Mouse (Mus musculus) right cerebral cortex, postnatal 4 days (tissue): ENCODE results near the gene Spi1.

Experiments used
- DNase-seq: peaks from one replicate; pipeline ENCODE4 v3.0.0-alpha.2; 2022

Gene Spi1

DNA sequence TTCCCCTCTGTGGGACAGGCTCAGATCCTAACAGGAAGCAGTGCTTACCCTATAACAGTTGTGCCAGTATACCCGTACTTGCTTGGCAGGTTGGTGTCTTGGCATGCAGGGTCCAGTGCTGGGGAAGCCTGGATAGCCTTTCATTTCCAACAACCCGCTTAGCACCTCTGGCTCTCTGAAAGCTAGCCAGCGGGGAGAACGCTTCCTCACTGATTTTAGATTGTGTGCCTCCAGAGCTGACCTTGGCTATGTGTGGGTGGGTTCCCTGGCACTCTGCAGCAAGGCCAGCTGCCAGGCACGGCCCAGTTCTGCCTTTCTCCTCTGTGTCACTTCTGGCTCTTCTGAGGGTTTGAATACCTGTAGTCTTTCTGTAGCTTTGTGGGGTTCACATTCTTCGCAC, 47.9 kb downstream of the Spi1 start:
- no peak for DNase-seq

DNA sequence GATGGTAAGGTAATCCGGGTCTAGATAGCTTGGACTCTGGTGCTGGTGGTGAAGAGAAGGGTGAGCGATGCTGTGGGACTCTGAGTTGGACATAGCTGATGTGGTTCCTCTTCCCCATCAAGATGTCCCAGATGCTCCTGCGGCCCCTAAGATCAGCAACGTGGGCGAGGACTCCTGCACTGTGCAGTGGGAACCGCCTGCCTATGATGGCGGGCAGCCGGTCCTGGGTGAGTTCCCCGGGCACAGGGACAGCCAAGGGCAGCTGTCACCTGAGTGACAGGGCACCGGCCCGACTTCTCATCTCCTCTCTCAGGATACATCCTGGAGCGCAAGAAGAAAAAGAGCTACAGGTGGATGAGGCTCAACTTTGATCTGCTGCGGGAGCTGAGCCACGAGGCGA, 49.1 kb downstream of the Spi1 start:
- no peak for DNase-seq

GRCm38 (mm10) chr2:91132035-91132434, 49.8 kb downstream of the Spi1 start:
- no peak for DNase-seq

DNA sequence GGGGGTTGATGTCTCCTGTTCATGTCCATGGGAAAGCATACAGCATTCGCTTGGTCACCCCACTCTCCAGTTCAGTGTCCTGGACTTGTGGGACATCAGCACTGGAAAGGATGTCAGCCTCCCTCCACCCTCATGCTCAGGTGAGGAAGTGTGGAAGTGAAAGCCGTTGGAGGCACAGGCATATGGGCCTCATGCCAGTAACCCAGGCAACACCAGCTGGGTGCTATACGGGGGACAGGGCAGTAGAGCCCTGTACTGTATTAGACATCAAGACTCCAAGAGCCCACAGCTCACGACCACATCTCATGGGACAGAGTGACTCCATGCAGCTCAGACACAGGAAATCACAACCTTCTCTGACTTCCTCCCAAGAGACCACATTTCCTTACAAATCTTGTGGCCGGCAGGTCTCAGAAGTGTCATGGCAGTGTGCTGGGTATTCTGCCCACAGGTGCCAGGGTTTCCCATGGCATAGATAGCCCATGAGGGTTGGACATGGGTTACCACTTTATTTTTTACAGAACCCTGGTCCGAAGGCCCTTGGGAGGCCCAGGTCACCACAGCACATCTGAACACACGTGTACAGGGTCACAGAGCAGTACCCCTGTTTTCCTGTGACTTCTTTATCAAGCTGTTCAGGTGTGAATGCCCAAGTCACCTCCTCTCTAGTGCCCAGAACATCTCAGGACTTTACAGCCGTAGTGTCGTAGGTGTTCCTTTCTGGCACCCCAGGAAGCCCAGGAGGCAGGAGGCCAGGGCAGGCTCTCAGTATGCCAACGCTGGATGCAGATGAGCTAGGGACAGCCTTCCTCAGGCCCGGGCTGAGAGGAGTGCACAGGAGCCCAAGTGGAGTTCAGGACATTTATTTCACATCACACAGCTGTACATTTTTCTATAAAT, 54.6 kb downstream of the Spi1 start:
- DNase-seq = no peak

- no peak for DNase-seq
Measured at GRCm38 (mm10) chr2:91137481-91137880, 55.3 kb downstream of the Spi1 start.

GRCm38 (mm10) chr2:91139311-91139710, 57.1 kb downstream of the Spi1 start:
- no peak for DNase-seq

DNA sequence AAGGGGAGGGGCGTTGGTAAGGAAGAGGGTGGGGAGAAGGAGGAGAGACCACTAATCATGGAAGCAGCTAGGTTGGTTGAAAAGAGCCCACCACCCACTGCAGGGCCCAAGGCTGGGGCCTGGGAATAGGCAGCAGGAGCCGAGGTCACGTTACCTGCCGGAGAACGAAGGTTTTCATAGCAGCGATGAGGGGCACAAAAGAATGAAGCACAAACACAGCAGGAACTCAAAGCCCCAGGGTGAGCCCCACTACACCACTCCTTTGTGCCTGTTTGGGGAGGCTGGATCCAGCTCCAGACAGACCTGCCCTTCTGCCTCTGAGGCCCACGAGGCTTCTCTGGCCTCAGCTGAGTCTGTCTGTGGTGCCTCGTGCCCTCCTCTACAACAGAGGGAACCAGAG, 57.6 kb downstream of the Spi1 start:
- no peak for DNase-seq

DNA sequence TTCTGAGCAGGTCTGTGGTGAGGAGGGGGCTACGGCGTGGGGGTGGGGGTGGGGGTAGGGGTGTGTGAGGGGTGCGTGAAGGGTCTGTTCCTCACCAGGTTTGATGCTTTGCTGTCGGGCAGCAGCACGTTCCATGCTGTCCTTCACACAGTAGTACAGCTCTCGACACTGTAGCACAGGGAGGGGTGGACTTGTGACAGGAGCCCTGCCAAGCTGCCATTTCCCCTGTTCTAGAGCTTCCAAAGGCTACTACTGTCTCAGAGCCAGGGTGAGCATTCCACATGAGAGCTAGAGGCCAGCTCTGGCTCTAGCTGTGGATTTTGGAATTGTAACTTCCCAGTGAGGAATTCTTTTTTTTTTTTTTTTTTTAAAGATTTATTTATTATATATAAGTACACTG, 60.7 kb downstream of the Spi1 start:
- no peak for DNase-seq

DNA sequence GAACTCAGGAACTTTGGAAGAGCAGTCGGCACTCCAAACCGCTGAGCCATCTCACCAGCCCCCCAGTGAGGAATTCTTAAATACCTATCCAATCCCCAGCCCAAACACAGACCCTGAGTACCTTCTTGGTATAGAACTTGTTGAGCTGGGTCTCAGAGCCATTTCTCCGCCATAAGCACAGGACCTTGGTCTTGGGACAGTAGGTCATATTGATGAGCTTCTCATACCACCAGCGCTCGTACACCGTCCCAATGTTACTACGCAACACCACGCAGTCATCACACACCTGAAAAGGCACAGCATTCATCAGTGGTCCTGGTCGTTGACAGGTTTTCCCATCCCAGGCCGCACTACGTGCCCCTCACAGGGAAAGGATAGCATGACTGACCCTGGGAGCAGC, 61.2 kb downstream of the Spi1 start:
- no peak for DNase-seq

GRCm38 (mm10) chr2:91148101-91148500, 65.9 kb downstream of the Spi1 start:
- no peak for DNase-seq

- DNase-seq = no peak
Measured at GRCm38 (mm10) chr2:91151331-91151730, 69.1 kb downstream of the Spi1 start.

DNA sequence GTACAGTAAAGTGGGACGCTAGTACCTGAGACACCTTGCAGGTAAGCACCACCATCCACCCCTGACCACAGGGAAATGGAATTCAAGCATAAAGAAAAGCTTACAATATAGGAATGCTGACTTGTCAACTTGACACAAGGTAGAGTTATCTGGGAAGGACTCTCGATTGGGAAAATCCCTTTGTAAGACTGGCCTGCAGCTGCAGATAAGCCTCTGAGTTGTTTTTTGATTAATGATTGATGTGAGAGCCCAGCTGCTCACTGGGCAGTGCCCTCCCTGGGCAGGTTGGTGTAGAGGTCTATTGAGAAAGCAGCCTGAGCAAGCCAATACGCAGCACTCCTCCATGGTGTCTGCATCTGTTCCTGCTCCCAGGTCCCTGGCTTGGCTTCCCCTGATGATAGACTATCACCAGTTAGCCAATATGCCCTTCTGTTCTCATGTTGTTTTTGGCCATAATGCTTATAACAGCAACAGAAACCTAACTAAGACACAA, 70.7 kb downstream of the Spi1 start:
- DNase-seq = no peak

DNA sequence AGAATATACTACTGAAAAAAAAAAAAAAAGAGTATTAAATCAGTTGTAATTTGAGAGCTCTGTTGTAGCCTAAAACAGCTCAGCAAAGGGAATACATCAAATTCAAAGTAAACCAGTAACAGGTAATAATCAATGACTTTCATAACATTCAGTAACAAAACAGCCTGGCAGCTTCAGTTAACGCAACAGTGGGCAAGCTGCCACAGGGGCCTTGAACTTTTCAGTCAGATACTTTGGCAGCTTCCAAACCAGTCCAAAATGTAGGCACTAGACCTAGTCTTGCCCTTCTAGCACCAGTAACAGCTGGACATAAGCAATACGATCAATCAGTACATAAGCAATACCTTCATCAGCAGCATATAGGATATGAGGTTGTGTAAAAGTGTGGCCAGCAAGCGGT, 71.9 kb downstream of the Spi1 start:
- DNase-seq = no peak

GRCm38 (mm10) chr2:91157002-91157752, 75.0 kb downstream of the Spi1 start:
- DNase-seq = no peak

- no peak for DNase-seq
Measured at GRCm38 (mm10) chr2:91160591-91160990, 78.4 kb downstream of the Spi1 start.

DNA sequence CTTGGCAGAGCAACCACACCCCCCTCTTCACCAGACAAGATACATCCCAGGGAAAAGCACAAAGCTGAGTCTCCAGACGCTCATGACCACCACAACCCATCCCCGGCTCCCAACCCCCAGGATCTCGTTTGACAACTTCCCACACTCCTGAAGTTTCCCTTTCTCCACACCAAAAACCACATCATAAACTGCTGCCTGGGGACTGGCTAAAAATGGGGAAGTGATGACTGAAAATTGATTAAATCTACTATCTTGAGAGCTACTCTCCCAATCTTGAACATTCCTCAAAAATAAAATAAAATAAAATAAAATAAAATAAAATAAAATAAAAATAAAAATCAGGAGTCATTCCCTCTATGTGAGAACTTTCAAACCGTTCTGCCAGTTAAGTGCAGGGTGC, 80.8 kb downstream of the Spi1 start:
- DNase-seq = no peak

- DNase-seq = no peak
Measured at GRCm38 (mm10) chr2:91163532-91163931, 81.3 kb downstream of the Spi1 start.

DNA sequence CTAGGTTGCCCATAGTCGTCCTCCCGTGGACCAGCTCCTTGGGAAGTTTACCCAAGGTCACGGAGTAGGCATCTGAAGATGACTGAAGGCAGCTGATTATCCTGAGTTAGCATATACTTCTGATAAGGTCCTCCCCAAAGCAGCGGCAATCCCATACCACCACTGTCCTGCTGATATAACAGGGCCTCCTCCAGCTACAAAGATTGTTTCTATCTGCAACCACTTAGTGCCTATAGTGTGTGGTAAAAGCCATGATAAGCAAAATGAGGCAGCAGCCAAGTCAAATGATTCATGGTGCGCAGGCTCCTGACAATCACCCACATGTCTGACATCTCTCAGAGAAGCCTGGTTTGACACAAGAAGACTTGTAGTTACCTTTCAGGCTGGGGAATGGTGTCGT, 82.8 kb downstream of the Spi1 start:
- no peak for DNase-seq
